Mouse (Mus musculus) kidney, adult 18-20 months (tissue): ENCODE measurements around the gene Dnmt3l.
A peak's percentile ranks its signal among the peaks of the same experiment; 100 is the strongest.
"Not testable (repeated sequence)": the region's sequence is repeated elsewhere in the genome, so short reads cannot be mapped to it uniquely, and the experiment has no call there.

ENCODE experiments used
- DNase-seq: peaks from one replicate; pipeline ENCODE4 v3.0.0; 2021

The Dnmt3l gene

GRCm38 (mm10) chr10:78041647-78042046 is at the start of gene Dnmt3l:
Gene Dnmt3l, plus strand, starts transcription at chr10:78041947.
- DNase-seq, result no peak

- DNase-seq, result no peak
These were observed 46.1 kb upstream of the Dnmt3l start for GRCm38 (mm10) chr10:77995639-77996038.

- DNase-seq, result no peak
These were observed 41.5 kb upstream of the Dnmt3l start for GRCm38 (mm10) chr10:78000200-78000599.

DNA sequence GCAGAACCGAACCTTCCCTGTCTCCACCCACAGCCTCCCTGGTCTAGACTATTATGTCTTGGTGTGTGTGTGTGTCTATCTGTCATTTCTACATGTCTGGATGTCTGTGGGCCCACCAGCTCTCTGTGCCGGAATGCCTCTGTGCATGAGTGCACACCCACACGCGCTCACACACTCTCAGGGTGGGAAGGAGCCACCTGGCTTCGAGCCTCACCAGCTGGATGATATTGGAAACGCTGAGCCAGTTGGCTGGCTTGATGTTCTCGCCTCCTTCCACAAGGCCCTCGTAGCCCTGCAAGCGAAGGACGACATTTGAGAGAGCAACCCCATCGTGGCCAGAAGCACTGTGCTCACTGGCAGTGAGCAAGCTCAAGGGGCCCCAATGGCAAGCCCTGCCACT is 40.0 kb upstream of the Dnmt3l start:
- no peak for DNase-seq

DNA sequence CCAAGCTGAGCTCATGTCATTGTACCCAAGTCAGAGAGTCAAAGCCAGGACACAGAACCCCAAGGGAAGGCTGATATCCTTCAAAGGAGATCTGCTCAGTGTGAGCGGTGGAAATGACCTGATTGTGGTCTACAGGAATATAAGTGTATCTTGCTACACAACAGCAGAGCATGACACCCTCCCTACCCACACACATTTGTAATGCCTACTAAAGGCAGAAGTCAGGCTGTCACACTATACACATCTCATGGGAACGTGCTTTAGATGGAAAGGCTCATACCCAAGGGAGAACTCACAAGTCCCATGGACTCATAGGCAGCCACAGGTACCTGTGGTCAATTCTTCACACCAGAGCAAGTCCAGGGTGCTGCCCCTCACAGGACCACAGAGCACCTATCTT is 39.4 kb upstream of the Dnmt3l start:
- no peak for DNase-seq

DNA sequence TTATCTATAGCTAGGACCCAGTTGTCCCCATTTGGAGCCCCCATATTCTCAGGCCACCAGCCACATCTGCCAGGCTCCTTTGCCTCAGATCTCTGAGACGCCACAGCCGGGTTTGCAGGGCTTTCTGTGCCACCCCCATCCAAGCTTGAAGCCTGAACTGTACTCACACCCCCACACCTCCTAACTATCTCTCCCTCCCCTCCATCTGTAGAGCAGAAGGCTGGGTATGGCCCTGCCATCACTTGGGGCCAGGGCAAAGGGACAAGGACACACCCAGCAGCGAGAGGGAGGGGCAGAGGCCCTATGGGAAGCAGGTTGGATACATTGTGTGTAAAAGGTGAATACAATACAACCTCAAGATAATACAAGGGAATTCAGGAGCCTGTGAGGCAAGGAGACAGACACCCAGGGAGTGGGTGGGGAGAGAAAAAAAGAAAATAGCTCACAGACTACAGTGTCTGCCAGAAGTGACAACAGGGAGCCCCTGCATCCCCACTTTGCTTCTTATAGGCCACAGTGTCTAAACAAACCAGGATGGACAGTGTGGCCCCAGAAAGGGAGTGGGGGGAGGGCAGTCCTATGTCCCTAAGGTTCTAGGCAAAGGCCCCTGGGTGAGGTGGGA is 37.2 kb upstream of the Dnmt3l start:
- DNase-seq, result no peak

DNA sequence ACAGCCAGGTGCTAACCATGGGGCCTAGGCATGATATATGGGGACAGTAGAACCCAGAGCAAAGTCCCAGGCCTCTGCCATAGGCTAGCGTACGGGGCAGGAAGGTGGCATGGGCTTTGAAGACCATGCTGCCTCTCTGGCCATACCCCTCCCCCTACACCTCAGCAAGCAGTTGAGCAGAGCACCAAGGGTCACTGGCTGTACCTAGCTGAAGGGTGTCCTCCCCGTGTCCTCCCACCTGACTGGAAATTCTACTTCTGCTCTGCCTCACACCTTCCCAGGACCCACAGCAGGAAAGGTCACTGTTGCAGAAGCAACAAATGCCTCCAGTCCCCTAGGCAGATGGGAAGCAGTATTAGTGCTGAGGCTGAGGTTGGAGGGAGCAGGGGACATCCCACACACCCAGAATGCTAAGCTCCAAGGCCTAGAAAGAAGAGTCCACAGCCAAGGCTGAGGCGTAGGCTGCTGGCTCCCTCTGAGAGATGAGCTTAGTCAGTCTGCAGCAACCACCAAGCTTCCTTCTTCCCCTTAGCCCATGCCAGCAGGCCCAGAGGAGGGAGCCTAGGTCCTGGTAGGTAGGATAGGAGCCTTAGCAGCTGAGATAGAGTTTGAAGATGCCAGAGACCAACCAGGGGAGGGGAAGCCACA is 35.8 kb upstream of the Dnmt3l start:
- DNase-seq, result no peak

GRCm38 (mm10) chr10:78007203-78007602 is 34.5 kb upstream of the Dnmt3l start:
- DNase-seq, result no peak

DNA sequence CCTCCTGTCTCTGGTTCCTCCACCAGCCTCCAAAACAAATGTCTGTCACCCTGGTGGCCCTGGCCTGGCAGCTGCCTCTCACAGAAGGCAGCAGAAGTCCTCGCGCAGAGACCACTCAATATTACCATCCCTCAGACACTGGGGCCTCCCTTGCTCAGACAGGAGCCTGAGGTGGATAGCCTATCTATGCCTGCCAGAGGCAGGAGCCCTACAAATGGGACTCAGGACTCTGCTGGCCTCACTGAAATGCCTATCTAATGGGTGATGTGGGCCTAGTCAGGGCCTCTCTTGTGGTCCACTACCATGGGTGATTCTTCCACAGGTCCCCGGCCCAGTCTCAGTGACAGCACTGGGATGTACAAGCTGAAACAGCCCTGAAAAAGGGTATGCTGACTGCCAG is 33.6 kb upstream of the Dnmt3l start:
- DNase-seq, result no peak

DNA sequence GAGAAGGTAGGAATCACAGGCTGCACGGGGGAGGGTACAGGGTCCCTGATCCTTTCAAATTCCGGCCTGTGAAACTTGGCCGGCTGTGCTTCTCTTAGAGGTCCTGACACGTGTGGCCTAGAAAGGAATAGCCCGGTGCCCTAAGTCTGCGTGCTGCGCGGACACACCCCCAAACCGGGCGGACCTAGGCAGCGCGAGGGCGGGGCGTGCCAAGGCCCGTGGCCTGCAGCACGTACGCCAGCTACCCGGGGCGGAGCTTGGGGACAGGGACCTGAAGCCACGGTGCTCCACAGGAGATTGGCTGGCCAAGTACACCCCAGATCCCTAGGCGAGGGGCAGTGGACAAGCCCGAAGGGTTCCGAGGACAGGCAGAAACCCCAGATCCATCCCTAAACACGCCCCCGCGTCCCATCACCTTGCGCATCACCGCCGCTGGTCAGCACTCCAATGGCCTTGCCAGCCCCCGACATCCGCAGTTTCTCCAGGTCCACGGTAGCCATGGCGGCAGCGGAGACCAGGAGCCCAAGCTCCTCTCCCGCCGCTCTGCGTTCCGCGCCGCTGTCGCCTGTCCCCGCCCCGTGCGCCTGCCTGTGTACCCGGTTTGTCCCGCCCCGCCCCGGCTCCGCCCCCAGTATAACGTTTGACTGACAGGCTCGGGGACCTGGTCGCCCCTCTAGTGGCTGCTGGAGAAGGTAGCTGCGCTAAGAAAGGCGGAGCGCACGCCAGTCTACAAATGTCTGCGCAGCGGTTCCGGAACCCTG is 32.4 kb upstream of the Dnmt3l start:
- DNase-seq, result peak; percentile 97

DNA sequence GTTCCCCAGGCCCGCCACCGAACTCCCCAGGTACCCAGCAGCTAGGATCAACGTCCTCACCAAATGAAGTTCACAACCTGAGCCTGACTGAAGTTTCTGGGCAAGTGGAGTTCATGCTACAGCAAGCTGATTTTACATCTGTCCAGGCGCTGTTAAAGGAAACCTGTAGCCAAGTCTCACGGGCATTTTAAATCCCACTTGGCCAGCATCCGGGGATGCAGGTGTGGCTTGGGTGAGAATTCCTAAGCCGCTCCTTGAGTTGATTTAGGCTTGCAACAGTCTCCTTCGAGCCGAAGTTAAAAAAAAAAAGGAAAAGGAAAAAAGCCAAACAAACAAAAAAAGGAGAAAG is 31.8 kb upstream of the Dnmt3l start, which contains the start of gene Pfkl:
Pfkl (minus strand) TSS at position 139 of the 349 bp plus-strand sequence.
- DNase-seq, result no peak

DNA sequence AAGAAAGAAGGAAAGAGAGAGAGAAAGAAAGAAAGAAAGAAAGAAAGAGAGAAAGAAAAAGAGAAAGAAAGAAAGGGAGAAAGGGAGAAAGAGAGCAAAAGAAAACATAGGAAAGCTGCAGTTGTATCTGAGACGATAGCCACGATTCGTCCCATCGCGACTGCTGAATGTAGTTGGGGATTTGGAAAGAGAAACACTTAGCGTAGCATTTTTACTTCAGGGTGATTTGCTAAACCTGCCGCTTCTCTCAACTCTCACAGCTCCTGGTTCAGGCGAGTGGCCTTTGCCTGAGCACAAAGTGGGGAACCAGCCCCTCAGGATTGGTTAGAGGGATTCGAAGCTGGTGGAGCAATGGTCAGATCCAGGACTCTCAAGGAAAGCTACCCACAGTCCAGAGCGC is 31.4 kb upstream of the Dnmt3l start:
- DNase-seq, result no peak

GRCm38 (mm10) chr10:78011116-78011515 is 30.6 kb upstream of the Dnmt3l start:
- DNase-seq, result not testable (repeated sequence)

DNA sequence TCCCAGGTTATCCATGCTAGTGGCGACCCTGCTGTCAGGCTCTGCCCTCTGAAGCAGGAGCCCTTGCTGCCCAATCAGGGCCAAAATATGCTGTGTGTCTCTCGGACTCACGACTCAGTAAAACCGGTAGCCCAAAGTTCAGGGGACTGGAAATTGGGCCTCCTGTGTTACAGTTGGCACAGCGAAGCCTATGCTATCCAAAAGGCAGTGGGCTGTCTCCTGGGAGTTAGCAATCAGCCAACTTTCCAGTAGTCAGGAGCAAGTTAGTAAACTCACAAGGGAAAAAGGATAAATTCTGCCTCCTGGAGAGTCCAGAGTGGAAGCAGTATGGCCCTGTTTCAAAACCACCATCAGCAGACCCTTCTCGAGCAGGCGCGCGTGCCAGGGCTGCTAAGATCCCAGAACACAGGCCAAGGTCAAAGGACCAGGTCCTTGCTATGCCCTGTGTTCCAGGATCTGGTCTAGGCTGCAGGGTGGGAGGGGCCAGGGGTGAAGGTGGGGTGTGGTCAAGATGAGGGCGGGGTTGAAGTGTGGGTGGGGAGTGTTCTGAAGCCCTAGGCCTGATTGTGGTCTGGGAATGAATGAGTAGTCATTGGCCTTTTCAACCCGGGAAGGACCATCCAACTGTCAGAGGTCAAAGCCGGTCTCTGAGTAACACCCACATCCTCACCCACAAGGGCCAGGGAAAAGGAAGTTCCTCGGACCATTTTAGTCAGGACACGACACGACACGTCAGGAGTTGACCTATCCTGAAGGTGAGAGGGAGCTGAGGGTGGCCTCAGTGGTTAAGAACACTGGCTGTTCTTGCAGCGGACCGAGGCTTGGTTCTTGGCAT is 28.9 kb upstream of the Dnmt3l start:
- DNase-seq, result no peak

- DNase-seq, result no peak
These were observed 26.3 kb upstream of the Dnmt3l start for GRCm38 (mm10) chr10:78015489-78015888.

DNA sequence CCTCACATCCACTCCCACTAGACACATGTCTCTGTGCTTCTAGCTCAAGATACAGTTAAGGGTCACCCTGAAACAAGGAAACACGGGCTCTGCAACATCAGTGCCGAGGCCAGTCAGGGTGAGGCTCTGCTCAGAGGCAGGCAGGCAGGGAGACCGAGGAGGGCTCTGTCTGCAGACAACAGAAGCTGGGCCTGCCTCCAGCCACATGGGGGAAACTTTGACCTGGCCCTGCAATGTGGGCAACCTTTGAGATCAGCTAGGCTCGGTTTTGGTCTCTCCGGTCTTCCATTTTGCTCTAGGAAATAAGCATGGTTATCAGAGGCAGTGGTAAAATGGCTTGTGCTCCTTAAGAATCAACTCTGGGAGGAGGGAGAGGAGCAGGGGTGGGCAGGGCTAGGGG is 25.4 kb upstream of the Dnmt3l start:
- peak; percentile 39 for DNase-seq

DNA sequence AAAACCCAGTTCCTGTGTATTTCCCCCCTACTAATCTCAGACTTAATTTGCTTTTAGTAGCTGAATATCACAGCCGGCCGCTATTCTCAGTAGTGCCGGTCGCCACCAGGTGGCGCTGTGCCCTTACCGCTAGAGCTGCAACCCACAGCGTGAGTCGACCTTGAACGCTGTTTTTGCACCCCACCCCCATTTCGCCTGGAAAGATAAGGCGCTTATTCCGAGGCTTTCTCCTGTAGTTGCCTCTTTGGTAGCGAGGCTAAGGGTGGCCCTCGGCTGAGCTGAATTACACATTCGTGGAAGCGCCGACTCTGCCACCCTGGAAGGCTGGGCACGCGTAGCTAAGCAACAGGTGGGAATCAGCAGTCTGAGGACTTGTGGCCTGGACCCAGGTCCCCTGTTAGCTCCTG is 22.9 kb upstream of the Dnmt3l start:
- peak; percentile 82 for DNase-seq

DNA sequence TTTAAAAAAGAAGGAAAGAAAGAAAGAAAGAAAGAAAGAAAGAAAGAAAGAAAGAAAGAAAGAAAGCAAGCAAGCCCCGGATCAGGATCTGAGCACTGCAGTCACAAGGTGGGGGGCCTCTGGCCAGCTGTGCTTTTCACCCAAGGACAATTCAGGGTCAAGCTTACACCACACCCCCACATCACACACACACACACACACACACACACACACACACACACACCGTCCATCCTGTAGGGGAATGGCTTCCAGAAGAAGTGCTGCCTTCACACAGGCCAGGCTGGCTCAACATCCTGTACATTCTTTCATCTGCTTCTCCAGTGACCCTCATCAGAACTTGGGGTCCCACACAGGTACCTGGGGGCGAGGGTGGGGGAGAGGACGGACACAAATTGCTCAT is 22.5 kb upstream of the Dnmt3l start:
- DNase-seq, result no peak

GRCm38 (mm10) chr10:78019984-78020383 is 21.8 kb upstream of the Dnmt3l start:
- not testable (repeated sequence) for DNase-seq

DNA sequence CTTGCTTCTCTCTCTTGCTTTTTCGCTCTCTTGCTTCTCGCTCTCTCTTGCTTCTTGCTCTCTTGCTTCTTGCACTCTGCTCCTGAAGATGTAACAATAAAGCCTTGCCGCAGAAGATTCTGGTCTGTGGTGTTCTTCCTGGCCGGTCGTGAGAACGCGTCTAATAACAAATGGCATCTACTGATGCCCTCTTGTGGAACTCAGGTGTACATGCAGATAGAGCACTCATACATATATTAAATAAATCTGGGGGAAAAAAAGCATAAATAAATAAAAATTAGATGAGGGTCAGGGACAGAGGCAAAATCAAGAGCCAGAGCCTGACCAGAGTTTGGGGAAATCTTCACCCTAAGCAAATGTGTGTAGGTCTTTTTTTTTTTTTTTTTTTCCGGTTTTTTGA is 16.3 kb upstream of the Dnmt3l start:
- not testable (repeated sequence) for DNase-seq

- DNase-seq, result peak; percentile 72
These were observed 13.6 kb upstream of the Dnmt3l start for GRCm38 (mm10) chr10:78028129-78028528.

DNA sequence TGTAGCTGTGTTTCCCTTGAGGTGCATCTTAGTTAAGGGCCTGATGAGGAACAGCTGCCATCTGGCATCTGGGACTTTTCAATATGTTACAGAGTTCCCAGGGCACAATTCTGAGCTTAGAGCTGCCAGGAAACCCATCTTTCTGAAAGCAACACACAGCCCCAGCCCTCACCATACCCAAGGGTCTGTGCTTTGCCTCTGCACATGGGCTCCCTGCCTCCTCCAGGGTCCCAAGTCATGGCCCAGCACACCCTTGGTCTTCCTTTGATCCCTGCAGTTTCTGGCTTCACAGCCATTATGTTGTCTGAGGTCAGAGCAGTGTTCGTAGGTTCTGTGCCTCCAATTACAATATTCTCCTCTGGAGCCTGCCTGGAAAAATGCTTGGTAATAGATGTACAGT is 12.7 kb upstream of the Dnmt3l start:
- DNase-seq, result no peak

DNA sequence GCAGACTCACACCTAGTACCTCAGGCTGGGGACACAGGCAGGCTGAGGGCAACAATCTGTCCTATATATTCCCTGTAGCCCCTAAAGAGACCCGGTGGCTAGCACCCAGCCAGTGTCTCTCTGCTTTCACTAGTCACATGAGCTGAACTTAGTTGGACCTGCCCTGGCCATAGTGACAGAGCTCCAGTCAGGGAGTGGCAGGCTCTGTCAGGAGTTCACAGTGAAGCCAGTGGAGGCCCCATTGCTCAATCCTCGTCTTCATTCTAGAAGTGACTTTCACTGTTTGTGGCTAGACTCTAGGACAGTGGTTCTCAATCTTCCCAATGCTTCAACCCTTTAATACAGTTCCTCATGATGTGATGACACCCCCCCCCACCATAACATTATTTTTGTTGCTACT is 9.8 kb upstream of the Dnmt3l start:
- no peak for DNase-seq
